Mouse (Mus musculus): ENCODE results near the gene Ormdl3. TPM values are rescaled to one million over a fixed set of nuclear protein-coding genes. Genes with fewer than 3 reads are reported as not detected.
A peak's percentile ranks its signal among the peaks of the same experiment; 100 is the strongest.
"Not testable (repeated sequence)": the region's sequence is repeated elsewhere in the genome, so short reads cannot be mapped to it uniquely, and the experiment has no call there.

The Ormdl3 gene
- 122 and 127 TPM in 2 replicates for polyA plus RNA-seq (2015; fragmentation: Nextera tagmentation; extraction: Ambion mirVana)

GRCm38 (mm10) chr11:98586892-98587563 lies at the start of gene Ormdl3:
Ormdl3 (minus strand) TSS chr11:98587368.
- ATAC-seq, result peak; percentile 97
- H3K27ac ChIP-seq (ENCODE audit: low read length), result peak within 1 kb of the TSS; percentile 73
- 1% methylated on average over 49 of the region's 49 CpGs for WGBS

DNA sequence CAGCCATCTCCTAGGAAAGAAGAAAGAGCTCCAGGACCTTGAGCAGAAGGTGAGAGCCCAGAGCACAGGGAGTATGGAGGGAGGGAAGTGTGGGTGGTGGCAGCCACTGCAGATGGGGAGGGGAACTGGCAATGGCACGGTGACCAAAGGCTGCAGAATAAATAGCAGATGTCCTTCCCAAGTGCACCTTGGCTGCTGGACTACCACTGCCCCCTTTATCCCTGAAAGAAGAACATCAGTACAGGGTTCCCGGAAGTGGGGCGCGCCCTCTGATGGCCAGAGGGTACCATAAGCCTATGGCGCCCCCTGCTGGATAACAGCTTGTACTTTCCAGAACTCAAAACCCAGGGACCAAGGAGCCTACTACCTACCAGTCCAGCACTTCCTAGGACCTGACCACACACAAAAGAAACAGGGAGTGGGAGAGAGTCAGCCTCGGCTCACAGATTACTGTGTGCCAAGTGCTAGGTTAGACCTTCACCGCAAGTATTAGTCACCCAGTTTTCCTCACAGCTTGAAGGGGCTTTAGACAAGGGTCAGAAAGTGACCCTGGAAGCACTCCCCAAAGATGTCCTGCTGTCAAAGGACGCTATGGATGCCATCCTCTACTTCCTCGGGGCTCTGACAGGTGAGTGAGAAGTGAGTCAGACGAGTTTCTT lies 48.3 kb upstream of the Ormdl3 start:
- not testable (repeated sequence) for H3K4me3 ChIP-seq (replicated peaks; ENCODE audit: low read length); H3K36me3 ChIP-seq (ENCODE audit: control insufficient read depth, insufficient read depth); H3K4me1 ChIP-seq (replicated peaks; ENCODE audit: control insufficient read depth, insufficient read depth, low read length); ATAC-seq; H3K27me3 ChIP-seq (replicated peaks; ENCODE audit: control insufficient read depth, insufficient read depth, low read length); H3K9me3 ChIP-seq (ENCODE audit: control insufficient read depth, low read length); H3K4me2 ChIP-seq (ENCODE audit: low read length); H3K9ac ChIP-seq (replicated peaks; ENCODE audit: low read depth, low read length); H3K27ac ChIP-seq (ENCODE audit: low read length)
- 33% methylated on average over 10 of the region's 10 CpGs for WGBS

More at GRCm38 (mm10) chr11:98586892-98587563, at the start of gene Ormdl3:
- Histone ChIP-seq H3K27me3 (replicated peaks; ENCODE audit: control insufficient read depth, insufficient read depth, low read length) (no peaks in the 10 kb centered on the region), H3K36me3 (ENCODE audit: control insufficient read depth, insufficient read depth) (peaks cover 6% of the 10 kb centered on the region), H3K9me3 (ENCODE audit: control insufficient read depth, low read length) (no peaks in the 10 kb centered on the region), H3K9ac (replicated peaks; ENCODE audit: low read depth, low read length) (peak within 1 kb of the TSS; percentile 81), H3K4me2 (ENCODE audit: low read length) (peak within 1 kb of the TSS; percentile 93), H3K4me3 (replicated peaks; ENCODE audit: low read length) (peak within 1 kb of the TSS; percentile 87), H3K4me1 (replicated peaks; ENCODE audit: control insufficient read depth, insufficient read depth, low read length) (peaks cover 24% of the 10 kb centered on the region)

DNA sequence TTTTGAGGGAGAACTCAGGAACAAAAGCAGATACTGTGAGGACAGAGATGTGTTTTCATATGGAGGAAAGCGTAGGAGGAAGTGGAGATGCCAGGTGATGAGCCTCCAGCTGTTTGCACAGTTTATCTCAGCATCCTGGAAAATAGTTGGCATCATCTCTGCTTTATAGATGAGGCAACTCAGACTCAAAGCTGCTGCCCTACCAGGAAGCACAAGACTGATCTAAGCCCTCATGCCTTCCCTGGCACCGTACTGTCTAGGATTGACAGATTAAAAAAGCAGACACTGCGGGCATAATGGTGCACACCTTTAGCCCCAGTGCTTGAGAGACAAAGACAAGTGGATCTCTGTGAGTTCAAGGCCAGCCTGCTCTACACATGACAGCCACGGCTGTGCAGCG lies 43.5 kb upstream of the Ormdl3 start:
- Histone ChIP-seq H3K4me2 (ENCODE audit: low read length) (no peak overlapping the region), H3K9ac (replicated peaks; ENCODE audit: low read depth, low read length) (no peak overlapping the region), H3K4me1 (replicated peaks; ENCODE audit: control insufficient read depth, insufficient read depth, low read length) (no peaks in the 10 kb centered on the region), H3K4me3 (replicated peaks; ENCODE audit: low read length) (no peak overlapping the region), H3K27ac (ENCODE audit: low read length) (no peak overlapping the region), H3K36me3 (ENCODE audit: control insufficient read depth, insufficient read depth) (no peaks in the 10 kb centered on the region), H3K9me3 (ENCODE audit: control insufficient read depth, low read length) (no peaks in the 10 kb centered on the region), H3K27me3 (replicated peaks; ENCODE audit: control insufficient read depth, insufficient read depth, low read length) (no peaks in the 10 kb centered on the region)
- WGBS, result 88% methylated on average over 5 of the region's 5 CpGs
- no peak for ATAC-seq

DNA sequence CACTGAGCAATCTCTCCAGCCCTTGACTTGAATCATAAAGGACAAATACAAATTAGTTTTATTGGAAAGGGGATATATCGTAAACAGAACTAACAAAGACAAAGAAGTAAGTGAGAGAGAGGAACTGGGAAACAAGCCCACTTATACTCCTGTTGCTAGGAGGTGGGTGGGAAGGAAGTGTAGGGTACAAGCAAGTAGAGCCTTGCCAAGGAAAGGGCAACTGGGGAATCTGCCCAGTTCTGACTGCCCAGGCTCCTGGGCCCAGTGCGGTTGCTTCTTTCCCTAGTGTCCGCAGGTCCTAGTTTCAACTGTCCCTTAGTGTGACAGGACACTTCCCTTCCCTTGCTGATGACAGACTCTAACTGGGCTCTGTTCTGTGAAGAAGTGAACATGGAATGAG lies 41.5 kb upstream of the Ormdl3 start:
- Histone ChIP-seq H3K4me1 (replicated peaks; ENCODE audit: control insufficient read depth, insufficient read depth, low read length) (no peaks in the 10 kb centered on the region), H3K9me3 (ENCODE audit: control insufficient read depth, low read length) (no peaks in the 10 kb centered on the region), H3K27ac (ENCODE audit: low read length) (no peak overlapping the region), H3K9ac (replicated peaks; ENCODE audit: low read depth, low read length) (no peak overlapping the region), H3K4me3 (replicated peaks; ENCODE audit: low read length) (no peak overlapping the region), H3K27me3 (replicated peaks; ENCODE audit: control insufficient read depth, insufficient read depth, low read length) (no peaks in the 10 kb centered on the region), H3K4me2 (ENCODE audit: low read length) (no peak overlapping the region), H3K36me3 (ENCODE audit: control insufficient read depth, insufficient read depth) (no peaks in the 10 kb centered on the region)
- ATAC-seq, result no peak
- WGBS, result 91% methylated on average over 3 of the region's 3 CpGs

DNA sequence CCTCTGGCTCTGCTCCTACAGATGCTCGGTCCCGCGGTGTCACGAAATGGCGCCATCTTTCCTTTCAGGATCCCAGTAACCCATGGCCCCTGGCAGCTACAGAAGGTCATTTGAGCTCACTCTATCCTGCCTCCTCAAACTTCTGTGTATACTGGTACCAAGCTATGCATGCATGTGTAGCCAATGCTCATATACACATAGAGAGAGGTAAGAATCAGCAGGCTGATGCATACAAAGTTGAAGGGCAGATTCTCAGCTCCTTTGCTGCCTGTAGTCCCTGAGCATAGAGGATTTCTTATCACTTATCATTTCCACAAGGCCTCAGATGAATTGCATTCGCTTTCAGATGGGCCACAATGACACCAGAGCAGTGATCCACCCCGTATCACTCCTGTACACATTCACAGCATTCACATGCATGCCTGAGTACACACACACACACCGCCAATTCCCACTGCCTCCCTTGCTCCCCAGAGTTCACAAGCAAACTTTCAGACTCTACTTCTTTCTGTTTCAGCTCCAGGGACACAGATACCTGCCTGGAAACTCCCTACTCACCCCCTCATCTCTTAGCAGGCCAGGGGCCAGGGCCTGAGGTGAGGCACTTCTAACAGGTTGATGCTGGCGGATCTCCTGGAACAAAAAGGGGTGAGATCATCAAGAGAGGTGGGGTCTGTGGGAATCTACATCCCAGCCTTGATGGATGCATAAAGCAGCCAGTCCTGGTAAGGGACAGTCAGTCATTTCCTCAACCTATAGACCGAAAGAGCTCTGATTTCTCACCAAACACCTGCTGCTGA lies 38.6 kb upstream of the Ormdl3 start, which contains the start of the genes Gm12355 and Gsdma3:
TSS of gene Gm12355 (minus strand) at position 51 of the 800 bp plus-strand sequence.
TSS of gene Gsdma3 (plus strand) at position 750 of the 800 bp plus-strand sequence.
- H3K27me3 ChIP-seq (replicated peaks; ENCODE audit: control insufficient read depth, insufficient read depth, low read length), result no peaks in the 10 kb centered on the region
- H3K9me3 ChIP-seq (ENCODE audit: control insufficient read depth, low read length), result no peaks in the 10 kb centered on the region
- no peak within 1 kb of the TSS for H3K9ac ChIP-seq (replicated peaks; ENCODE audit: low read depth, low read length)
- no peak for ATAC-seq
- WGBS, result 86% methylated on average over 10 of the region's 10 CpGs
- H3K4me2 ChIP-seq (ENCODE audit: low read length), result no peak within 1 kb of the TSS
- no peaks in the 10 kb centered on the region for H3K4me1 ChIP-seq (replicated peaks; ENCODE audit: control insufficient read depth, insufficient read depth, low read length)
- no peak within 1 kb of the TSS for H3K4me3 ChIP-seq (replicated peaks; ENCODE audit: low read length)
- no peaks in the 10 kb centered on the region for H3K36me3 ChIP-seq (ENCODE audit: control insufficient read depth, insufficient read depth)
- no peak within 1 kb of the TSS for H3K27ac ChIP-seq (ENCODE audit: low read length)

- not testable (repeated sequence) for ATAC-seq; H3K9ac ChIP-seq (replicated peaks; ENCODE audit: low read depth, low read length); H3K36me3 ChIP-seq (ENCODE audit: control insufficient read depth, insufficient read depth); H3K27ac ChIP-seq (ENCODE audit: low read length); H3K4me1 ChIP-seq (replicated peaks; ENCODE audit: control insufficient read depth, insufficient read depth, low read length); H3K4me2 ChIP-seq (ENCODE audit: low read length); H3K9me3 ChIP-seq (ENCODE audit: control insufficient read depth, low read length); H3K27me3 ChIP-seq (replicated peaks; ENCODE audit: control insufficient read depth, insufficient read depth, low read length); H3K4me3 ChIP-seq (replicated peaks; ENCODE audit: low read length)
- 95% methylated on average over 2 of the region's 2 CpGs for WGBS
Observed at GRCm38 (mm10) chr11:98624381-98624780, 37.2 kb upstream of the Ormdl3 start.

GRCm38 (mm10) chr11:98623981-98624380 lies 36.8 kb upstream of the Ormdl3 start:
- not testable (repeated sequence) for H3K9ac ChIP-seq (replicated peaks; ENCODE audit: low read depth, low read length); H3K27ac ChIP-seq (ENCODE audit: low read length); H3K4me1 ChIP-seq (replicated peaks; ENCODE audit: control insufficient read depth, insufficient read depth, low read length); H3K4me2 ChIP-seq (ENCODE audit: low read length); H3K4me3 ChIP-seq (replicated peaks; ENCODE audit: low read length); H3K27me3 ChIP-seq (replicated peaks; ENCODE audit: control insufficient read depth, insufficient read depth, low read length); H3K36me3 ChIP-seq (ENCODE audit: control insufficient read depth, insufficient read depth); H3K9me3 ChIP-seq (ENCODE audit: control insufficient read depth, low read length); ATAC-seq
- WGBS, result 85% methylated on average over 6 of the region's 6 CpGs

- no peak for ATAC-seq
- H3K4me3 ChIP-seq (replicated peaks; ENCODE audit: low read length), result no peak overlapping the region
- WGBS, result 94% methylated on average over 13 of the region's 13 CpGs
- no peak overlapping the region for H3K4me2 ChIP-seq (ENCODE audit: low read length)
- H3K27me3 ChIP-seq (replicated peaks; ENCODE audit: control insufficient read depth, insufficient read depth, low read length), result no peaks in the 10 kb centered on the region
- H3K36me3 ChIP-seq (ENCODE audit: control insufficient read depth, insufficient read depth), result no peaks in the 10 kb centered on the region
- H3K9ac ChIP-seq (replicated peaks; ENCODE audit: low read depth, low read length), result no peak overlapping the region
- no peaks in the 10 kb centered on the region for H3K4me1 ChIP-seq (replicated peaks; ENCODE audit: control insufficient read depth, insufficient read depth, low read length)
- H3K9me3 ChIP-seq (ENCODE audit: control insufficient read depth, low read length), result no peaks in the 10 kb centered on the region
- H3K27ac ChIP-seq (ENCODE audit: low read length), result no peak overlapping the region
Observed at GRCm38 (mm10) chr11:98620791-98621190, 33.6 kb upstream of the Ormdl3 start.

- Histone ChIP-seq H3K27me3 (replicated peaks; ENCODE audit: control insufficient read depth, insufficient read depth, low read length) (no peaks in the 10 kb centered on the region; the same call in 1 of the 2 replicates), H3K36me3 (ENCODE audit: control insufficient read depth, insufficient read depth) (no peaks in the 10 kb centered on the region), H3K4me2 (ENCODE audit: low read length) (no peak overlapping the region), H3K9ac (replicated peaks; ENCODE audit: low read depth, low read length) (no peak overlapping the region), H3K9me3 (ENCODE audit: control insufficient read depth, low read length) (no peaks in the 10 kb centered on the region), H3K4me1 (replicated peaks; ENCODE audit: control insufficient read depth, insufficient read depth, low read length) (no peaks in the 10 kb centered on the region; the same call in 1 of the 2 replicates), H3K4me3 (replicated peaks; ENCODE audit: low read length) (no peak overlapping the region), H3K27ac (ENCODE audit: low read length) (no peak overlapping the region)
- ATAC-seq, result no peak
- 11% methylated on average over 3 of the region's 3 CpGs for WGBS
Observed at GRCm38 (mm10) chr11:98606763-98607162, 19.6 kb upstream of the Ormdl3 start.

Measured in forebrain, embryonic 16.5 days (tissue).